Mouse (Mus musculus) cerebellum, adult 18-20 months (tissue): ENCODE data around the gene Zfp12.

Experiments used
- DNase-seq, 2 experiments: peaks; one replicate each; pipeline ENCODE4 v3.0.0; 2021

Gene Zfp12

GRCm38 (mm10) chr5:143268985-143269362, 34.0 kb downstream of the Zfp12 start:
- no peak for DNase-seq

DNA sequence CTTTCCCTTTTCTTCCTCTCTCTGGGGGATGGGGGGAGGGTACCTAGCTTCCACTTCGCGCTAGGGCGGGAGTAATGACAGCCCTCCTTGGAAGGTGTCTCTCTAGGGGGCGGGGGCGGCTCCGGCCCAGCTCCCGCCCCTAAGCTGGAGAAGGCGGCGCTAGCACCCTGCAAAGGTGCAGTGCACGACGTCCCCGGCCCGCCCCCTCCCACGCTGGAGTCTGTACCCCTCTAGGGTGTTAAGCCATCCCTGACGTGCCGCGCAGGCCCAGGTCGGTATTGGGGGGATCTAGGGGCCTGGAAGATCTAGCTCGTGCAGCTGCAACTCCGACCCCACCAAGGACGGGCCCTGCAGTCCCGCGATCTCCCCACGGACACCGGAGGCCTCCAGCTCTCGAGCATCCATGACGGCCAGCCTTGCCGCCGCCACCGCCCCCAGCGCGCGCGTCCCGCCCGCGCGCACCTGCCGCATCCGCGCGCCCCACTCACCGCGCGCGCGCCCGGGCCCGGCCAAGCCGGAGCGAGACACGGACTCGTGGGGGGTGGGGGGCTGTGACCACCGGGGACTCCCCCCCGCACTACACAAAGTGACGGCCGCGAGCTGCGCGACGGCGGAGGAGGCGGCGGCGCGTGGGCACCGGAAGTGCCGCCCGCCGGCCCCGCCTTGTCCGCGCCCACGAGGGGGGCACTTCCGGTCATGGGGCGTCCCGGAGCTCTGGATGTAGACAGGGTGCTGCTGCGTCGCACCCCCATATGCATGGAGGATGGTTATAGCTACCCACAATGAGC, 34.6 kb downstream of the Zfp12 start, which contains the start of gene Zfp316:
TSS of gene Zfp316 (minus strand) at position 660 of the 788 bp plus-strand sequence.
- DNase-seq, result peak; percentile 73 to 89

DNA sequence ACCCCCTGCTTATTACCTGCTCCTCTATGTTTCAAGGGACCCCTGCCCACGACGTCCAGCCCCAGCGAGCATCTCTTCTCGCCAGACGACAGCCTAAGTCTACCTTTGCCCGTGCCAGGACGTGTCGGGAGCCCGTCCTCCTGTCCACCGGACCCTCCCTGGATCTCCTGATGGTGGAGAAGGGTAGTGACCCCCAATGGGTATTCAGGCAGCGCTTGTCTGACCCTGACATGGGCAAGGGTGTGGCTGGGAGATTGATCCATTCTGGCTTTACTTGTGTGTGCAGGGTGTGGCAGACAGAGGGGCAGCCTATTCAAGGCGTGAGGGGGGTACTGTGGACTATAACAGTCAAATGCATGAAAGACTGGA, 35.2 kb downstream of the Zfp12 start:
- no peak for DNase-seq

- no peak for DNase-seq
Measured at GRCm38 (mm10) chr5:143271642-143272041, 36.7 kb downstream of the Zfp12 start.

DNA sequence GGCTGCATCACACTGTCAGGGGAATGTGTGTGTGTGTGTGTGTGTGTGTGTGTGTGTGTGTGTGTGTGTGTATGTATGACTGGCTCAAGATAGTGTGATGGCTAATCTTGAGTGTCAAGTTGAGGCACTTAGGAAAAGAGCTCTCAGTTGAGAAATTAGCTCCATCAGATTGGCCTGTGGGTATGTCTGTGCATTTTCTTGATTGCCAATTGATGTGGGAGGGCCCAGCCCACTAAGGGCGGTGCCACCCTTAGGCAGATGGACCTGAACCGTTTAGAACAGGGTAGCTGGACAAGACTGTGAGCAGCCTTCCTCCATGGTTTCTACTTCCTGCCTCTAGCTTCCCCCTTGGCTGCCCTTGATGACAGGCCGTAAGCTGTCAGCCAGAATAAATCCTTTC, 37.1 kb downstream of the Zfp12 start:
- DNase-seq, result no peak

GRCm38 (mm10) chr5:143272540-143273330, 37.8 kb downstream of the Zfp12 start:
- no peak for DNase-seq

DNA sequence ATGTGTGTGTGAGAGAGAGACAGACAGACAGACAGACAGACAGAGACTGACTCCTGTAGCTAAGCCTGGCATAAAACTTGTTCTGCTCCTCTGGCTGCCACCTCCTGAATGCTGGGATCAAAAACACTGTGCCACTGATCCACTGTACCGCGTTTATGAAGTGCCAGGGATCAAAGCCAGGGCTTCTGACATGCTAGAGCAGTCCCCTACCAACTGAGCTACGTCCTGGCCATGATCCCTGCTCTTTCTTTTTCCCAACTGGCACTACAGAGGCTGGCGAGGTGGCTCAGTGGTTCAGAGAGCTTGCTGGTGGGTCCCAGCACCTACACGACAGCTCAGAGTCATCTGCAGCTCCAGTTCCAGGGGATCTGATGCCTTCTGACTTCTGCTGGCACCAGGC, 40.8 kb downstream of the Zfp12 start:
- DNase-seq, result no peak

GRCm38 (mm10) chr5:143279247-143279646, 44.3 kb downstream of the Zfp12 start:
- no peak for DNase-seq

- no peak for DNase-seq
Measured at GRCm38 (mm10) chr5:143284762-143285161, 49.8 kb downstream of the Zfp12 start.

DNA sequence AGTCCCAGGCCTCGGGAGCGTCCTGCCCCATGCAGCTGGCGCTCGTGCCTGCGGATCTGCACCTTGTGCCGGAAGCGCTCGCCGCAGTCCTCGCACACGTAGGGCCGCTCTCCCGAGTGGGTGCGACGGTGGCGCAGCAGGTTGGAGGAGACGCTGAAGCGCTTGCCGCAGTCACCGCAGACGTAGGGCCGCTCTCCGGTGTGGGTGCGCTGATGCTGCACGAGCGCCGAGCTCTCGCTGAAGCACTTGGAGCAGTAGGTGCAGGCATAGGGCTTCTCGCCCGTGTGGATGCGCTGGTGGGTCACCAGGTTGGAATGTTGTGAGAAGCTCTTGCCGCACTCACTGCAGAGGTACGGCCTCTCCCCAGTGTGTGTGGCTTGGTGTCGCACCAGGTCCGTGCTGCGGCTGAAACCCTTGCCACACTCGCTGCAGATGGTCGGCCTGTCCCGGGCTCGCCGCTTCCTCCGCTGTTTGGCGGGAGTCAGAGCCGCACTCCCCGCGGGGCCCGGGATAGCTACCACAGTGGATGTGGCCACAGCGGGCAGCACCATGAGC, 52.9 kb downstream of the Zfp12 start:
- peak; percentile 45 to 69 for DNase-seq

DNA sequence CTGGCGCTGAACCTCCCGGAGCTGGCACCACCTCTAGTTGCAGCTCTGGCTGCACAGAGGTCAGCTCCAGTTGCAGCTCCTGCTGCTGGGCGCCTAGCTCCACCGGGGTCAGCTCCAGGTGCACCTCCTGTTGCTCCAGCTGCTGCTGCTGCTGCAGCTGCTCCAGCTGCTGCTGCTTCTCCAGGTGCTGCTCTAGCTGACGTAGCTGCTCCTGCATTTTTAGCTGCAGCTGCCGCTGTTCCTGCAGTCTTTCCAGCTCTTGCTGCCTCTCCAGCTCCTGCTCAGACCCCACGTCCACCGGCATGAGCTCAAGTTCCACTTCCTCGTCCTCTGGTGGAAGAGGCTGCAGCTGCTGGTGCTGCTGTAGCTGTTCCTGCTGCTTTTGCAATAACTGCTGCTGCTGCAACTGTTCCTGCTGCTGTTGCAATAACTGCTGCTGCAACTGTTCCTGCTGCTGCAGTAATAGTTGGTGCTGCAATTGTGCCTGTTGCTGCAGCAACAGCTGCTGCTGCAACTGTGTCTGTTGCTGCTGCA, 53.5 kb downstream of the Zfp12 start:
- no peak for DNase-seq

GRCm38 (mm10) chr5:143289299-143289698, 54.3 kb downstream of the Zfp12 start:
- no peak for DNase-seq

DNA sequence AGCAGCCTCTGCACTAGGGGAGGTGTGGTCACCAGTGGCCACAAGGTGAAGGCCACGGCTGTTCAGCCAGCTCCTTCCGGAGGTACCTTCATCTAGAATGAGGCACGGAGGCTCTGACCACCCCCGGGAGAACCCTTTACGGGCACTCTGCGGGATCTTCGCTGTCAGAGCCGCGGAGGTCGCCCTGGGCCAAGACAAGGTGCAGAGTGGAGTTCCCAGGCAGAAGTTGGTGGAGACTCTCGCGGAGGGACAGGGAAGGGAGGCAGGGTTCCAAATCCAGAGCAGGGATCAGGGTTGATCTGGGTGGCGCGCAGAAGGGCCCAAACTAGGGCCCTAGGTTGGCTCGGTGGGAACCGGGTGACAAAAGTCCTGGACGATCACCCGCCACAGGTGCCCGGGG, 57.9 kb downstream of the Zfp12 start:
- DNase-seq, result no peak

DNA sequence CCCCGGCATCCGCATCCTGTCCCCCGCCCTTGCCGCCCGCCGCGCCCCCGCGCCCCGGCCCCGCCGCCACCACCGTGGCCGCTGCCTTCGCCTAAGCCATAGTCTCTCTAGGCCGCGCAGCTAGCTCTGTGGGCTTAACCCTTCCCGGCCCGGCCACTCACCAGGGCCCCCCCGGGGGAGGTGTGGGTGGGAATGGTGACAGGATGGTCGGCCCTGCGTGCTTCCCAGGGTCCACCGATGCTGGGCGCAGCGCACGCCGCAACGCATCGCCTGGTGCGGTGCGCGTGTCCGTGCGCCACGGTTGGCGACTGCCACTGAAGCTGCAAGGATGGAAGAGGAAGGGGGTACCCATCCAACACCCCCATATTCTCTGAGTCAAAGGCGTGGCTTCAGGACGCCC, 58.4 kb downstream of the Zfp12 start, which contains the start of gene Zfp853:
TSS of gene Zfp853 (minus strand) at position 220 of the 400 bp plus-strand sequence.
- no peak for DNase-seq

DNA sequence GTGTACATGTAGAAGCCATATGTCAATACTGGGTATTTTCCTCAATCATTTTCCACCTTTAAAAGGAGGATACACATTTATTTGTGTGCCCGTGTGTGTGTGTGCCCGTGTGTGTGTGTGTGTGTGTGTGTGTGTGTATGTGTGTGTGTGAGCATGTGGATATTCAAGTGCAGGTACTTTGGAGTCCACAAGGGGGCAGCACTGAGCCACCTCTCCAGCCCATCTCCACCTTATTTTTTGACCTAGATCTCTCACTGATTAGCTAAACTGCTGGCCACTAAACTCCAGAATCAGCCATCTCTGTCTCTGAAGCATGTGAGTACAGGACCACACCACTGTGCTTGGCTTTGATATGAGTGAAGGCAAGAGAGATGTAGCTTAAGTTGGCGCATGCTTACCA, 59.9 kb downstream of the Zfp12 start:
- DNase-seq, result no peak

DNA sequence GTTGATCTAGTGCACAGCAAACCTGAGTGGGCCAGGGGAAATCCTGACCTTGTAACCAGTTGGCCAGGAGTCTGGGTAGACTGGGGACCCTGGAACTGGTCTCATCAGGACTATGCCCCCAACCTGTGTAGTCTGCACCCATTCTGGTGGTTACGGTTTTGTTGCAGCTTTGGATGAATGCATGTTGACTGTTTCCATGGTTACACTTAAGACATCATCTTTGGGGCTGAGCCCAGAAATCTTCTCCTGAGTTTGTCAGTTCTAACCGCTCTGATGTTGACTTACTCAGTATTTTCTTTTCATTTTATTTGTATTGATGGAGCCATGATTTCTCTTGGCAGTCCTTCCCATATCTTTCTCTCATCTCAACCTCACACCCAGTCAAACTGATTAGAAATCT, 60.4 kb downstream of the Zfp12 start:
- no peak for DNase-seq

- no peak for DNase-seq
Measured at GRCm38 (mm10) chr5:143297986-143298385, 63.0 kb downstream of the Zfp12 start.

- no peak for DNase-seq
Measured at GRCm38 (mm10) chr5:143298391-143298790, 63.4 kb downstream of the Zfp12 start.
